8 mouse cellular contexts compared by ENCODE assay signal in genomic region chr1:92179070-92179469, GRCm38 (mm10). TPM values are rescaled to one million over a fixed set of nuclear protein-coding genes. Genes with fewer than 3 reads are reported as not detected.
DNase-seq lines count a peak whose midpoint lies in the region; ATAC-seq and TF ChIP-seq lines count a peak whose summit lies in the region.

No protein-coding gene starts in this region.

- intact Hi-C loops in heart, adult 2 months (cut with DNase I): loop anchor here (2.0 to 5.0 kb wide), 2 partner anchors 47 to 66 kb away; no protein-coding TSS in a partner anchor
- intact Hi-C loops in left cerebral cortex, postnatal 14 days (cut with DNase I): loop anchor here (5.0 to 10.0 kb wide), 3 partner anchors 74 to 273 kb away; no protein-coding TSS in a partner anchor

- TF ChIP-seq EP300 in heart, adult 2 months (IDR thresholded peaks at IDR 0.05; ENCODE audit: insufficient read depth, low read depth, low read length): no peak

- H3K79me2 ChIP-seq in heart, adult 2 months (replicated peaks; ENCODE audit: control insufficient read depth, insufficient read depth, low read length): peaks cover 6% of the 10 kb centered on the region

- no peaks in the 10 kb centered on the region for H3K9me3 ChIP-seq in kidney, embryonic 15.5 days (replicated peaks)
- H3K9me3 ChIP-seq in midbrain, embryonic 14.5 days (ENCODE audit: control insufficient read depth, low read length): no peaks in the 10 kb centered on the region

- no peak for TF ChIP-seq POLR2A in heart, adult 2 months (IDR thresholded peaks at IDR 0.05; ENCODE audit: insufficient read depth, low read depth, low read length)

- H3K36me3 ChIP-seq in heart, adult 2 months (ENCODE audit: control insufficient read depth, insufficient read depth, low read length): peaks cover 5% of the 10 kb centered on the region
- H3K36me3 ChIP-seq in kidney, embryonic 15.5 days: no peaks in the 10 kb centered on the region
- H3K36me3 ChIP-seq in midbrain, embryonic 14.5 days (ENCODE audit: control insufficient read depth, insufficient read depth, low read length): no peaks in the 10 kb centered on the region

- no peak for ATAC-seq in kidney, embryonic 15.5 days (replicated peaks; ENCODE audit: low FRiP score)
- ATAC-seq in midbrain, embryonic 14.5 days (ENCODE audit: low FRiP score, low TSS enrichment): no peak

- H3K4me1 ChIP-seq in heart, adult 2 months (ENCODE audit: control insufficient read depth, insufficient read depth, low read length): peaks cover 12% of the 10 kb centered on the region
- peaks cover 44% of the 10 kb centered on the region for H3K4me1 ChIP-seq in kidney, embryonic 15.5 days
- H3K4me1 ChIP-seq in midbrain, embryonic 14.5 days (ENCODE audit: control insufficient read depth, insufficient read depth, low read length): peaks cover 32% of the 10 kb centered on the region

- TF ChIP-seq CTCF in layer of hippocampus, adult 2 months (conservative IDR thresholded peaks at IDR 0.05): no peak
- no peak for TF ChIP-seq CTCF in heart, adult 2 months (IDR thresholded peaks at IDR 0.05)

- H3K9ac ChIP-seq in heart, adult 2 months (ENCODE audit: low read depth, low read length): peak overlapping the region; percentile 86
- H3K9ac ChIP-seq in kidney, embryonic 15.5 days: peak overlapping the region; percentile 88
- H3K9ac ChIP-seq in midbrain, embryonic 14.5 days (replicated peaks; ENCODE audit: low read length): peak overlapping the region; percentile 80

- DNase-seq in layer of hippocampus, adult 2 months (ENCODE audit: low spot score in 2 of 2): peak in 1 of 2 experiments; percentile 17
- DNase-seq in layer of hippocampus, adult 11-12 months (ENCODE audit: low spot score): no peak
- DNase-seq in ZHBTc4 (ENCODE audit: low read depth, low spot score): peak; percentile 16
- peak; percentile 19 to 31 for DNase-seq in heart, adult 2 months
- DNase-seq in midbrain, embryonic 14.5 days: peak; percentile 42
- DNase-seq in right cerebral cortex, postnatal 25 days: no peak
- DNase-seq in left cerebral cortex, postnatal 14 days (ENCODE audit: low spot score in 2 of 2): no peak

- peak overlapping the region; percentile 79 for H3K4me3 ChIP-seq in layer of hippocampus, adult 2 months
- peak overlapping the region; percentile 77 for H3K4me3 ChIP-seq in heart, adult 2 months
- H3K4me3 ChIP-seq in kidney, embryonic 15.5 days (replicated peaks): peak overlapping the region; percentile 89
- H3K4me3 ChIP-seq in midbrain, embryonic 14.5 days (replicated peaks; ENCODE audit: low read depth, low read length): peak overlapping the region; percentile 77

- H3K27ac ChIP-seq in layer of hippocampus, adult 2 months: peak overlapping the region; percentile 92
- H3K27ac ChIP-seq in heart, adult 2 months: peak overlapping the region; percentile 62
- peak overlapping the region; percentile 92 for H3K27ac ChIP-seq in kidney, embryonic 15.5 days
- peak overlapping the region; percentile 97 for H3K27ac ChIP-seq in midbrain, embryonic 14.5 days (replicated peaks; ENCODE audit: low read depth, low read length)

- no peaks in the 10 kb centered on the region for H3K27me3 ChIP-seq in heart, adult 2 months (ENCODE audit: control insufficient read depth, insufficient read depth, low read length)
- no peaks in the 10 kb centered on the region for H3K27me3 ChIP-seq in kidney, embryonic 15.5 days
- no peaks in the 10 kb centered on the region for H3K27me3 ChIP-seq in midbrain, embryonic 14.5 days (ENCODE audit: control insufficient read depth, insufficient read depth, low read length)

- 5% methylated on average over 11 of the region's 11 CpGs for WGBS in heart, adult 2 months
- WGBS in kidney, embryonic 15.5 days: 5% methylated on average over 11 of the region's 11 CpGs
- WGBS in midbrain, embryonic 14.5 days: 7% methylated on average over 11 of the region's 11 CpGs

- peak overlapping the region; percentile 77 for H3K4me2 ChIP-seq in kidney, embryonic 15.5 days
- peak overlapping the region; percentile 79 for H3K4me2 ChIP-seq in midbrain, embryonic 14.5 days (ENCODE audit: low read length)

RNA-seq across cellular contexts. Expression of gene Hdac4, which starts 16.4 kb away (rescaled TPM):
- 100 to 1,000 TPM in 1 of 2 experiments, 10 to 100 TPM in 1; 97.2 to 106 TPM for total RNA-seq in layer of hippocampus, adult 2 months (2021)
- 10 to 100 TPM; 41.3 to 45.1 TPM for total RNA-seq in heart, adult 2 months (2021)
- polyA plus RNA-seq in heart, adult 2 months (2012; rRNA removed): 15.6 and 20.7 TPM in 2 replicates
- 16.6 and 18.1 TPM in 2 replicates for polyA plus RNA-seq in kidney, embryonic 15.5 days (2015; fragmentation: Nextera tagmentation; extraction: Ambion mirVana)
- polyA plus RNA-seq in midbrain, embryonic 14.5 days (2014; fragmentation: Nextera tagmentation; extraction: Ambion mirVana): 22.7 and 27.0 TPM in 2 replicates
- 100 to 1,000 TPM; 106 to 114 TPM for total RNA-seq in left cerebral cortex, postnatal 14 days (2021)

Comparison
In these comparisons a context has a peak if more than half of its experiments do, and no peak if none do; other contexts are left out.
1. DNase-seq: peak in ZHBTc4 (single experiment), heart, adult 2 months (2 of 2) and midbrain, embryonic 14.5 days (single experiment); none in layer of hippocampus, adult 11-12 months (single experiment), right cerebral cortex, postnatal 25 days (single experiment) and left cerebral cortex, postnatal 14 days (0 of 2).
2. Peak in every context shown above with its lines, with median percentiles within 50 percentile points of each other: H3K27ac ChIP-seq, H3K4me3 ChIP-seq and H3K9ac ChIP-seq.